Mouse (Mus musculus) ES-E14 (cell line): Measurements from ENCODE around the gene Pla1a.

Experiments used
- CHD2 ChIP-seq: IDR thresholded peaks from 2 replicates; pipeline ENCODE4 v1.6.1; 2014; ENCODE audit warnings: mild to moderate bottlenecking, low read depth, low read length, inconsistent platforms
- ZC3H11A ChIP-seq: IDR thresholded peaks from 2 replicates; pipeline ENCODE4 v1.6.1; 2012; ENCODE audit warnings: low read depth, mild to moderate bottlenecking, inconsistent platforms, low read length, borderline replicate concordance

DNA sequence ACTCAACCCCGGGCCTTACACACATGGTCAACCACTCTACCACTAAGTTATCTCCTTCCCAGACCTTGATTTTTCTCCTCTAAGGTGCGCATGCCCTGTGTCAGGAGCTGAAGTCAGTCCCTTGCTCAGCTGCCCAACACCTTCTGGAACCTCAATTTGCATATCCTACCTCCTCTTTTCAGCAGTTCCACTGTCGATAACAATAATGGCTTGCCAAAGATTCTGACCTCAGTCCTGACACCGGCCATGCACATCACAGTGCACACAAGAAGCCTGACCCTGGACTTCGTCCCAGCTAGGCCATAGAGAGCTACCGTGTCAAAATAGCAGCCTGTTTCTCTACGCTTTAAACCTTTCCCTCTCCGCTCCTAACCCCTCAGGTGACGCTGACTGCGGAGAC, 59.5 kb downstream of the Pla1a start:
- TF ChIP-seq CHD2 = no peak
- no peak for TF ChIP-seq ZC3H11A
